Mouse (Mus musculus) hindbrain, postnatal 0 days (tissue): ENCODE measurements at regions not wholly inside any gene's neighbourhood (a gene's known extent, or its start where the extent isn't known, plus 50 kb on each side); places are given as distances from the start of the nearest gene placed in this dataset.
A peak's percentile ranks its signal among the peaks of the same experiment; 100 is the strongest.

Experiments
- ATAC-seq: fragments of 200-750 bp; cut with Nextera tagmentation; 2 replicates; pipeline ENCODE4 v1.8.0; 2017; ENCODE audit warnings: mild to moderate bottlenecking, moderate TSS enrichment, moderate library complexity
- DNase-seq: peaks from one replicate; pipeline ENCODE4 v3.0.0-alpha.2; 2015; ENCODE audit warnings: low spot score
- H3K27ac ChIP-seq: fragments of 300-500 bp; sonication (generic); 2 replicates; pipeline ENCODE4 v1.5.1; 2014; ENCODE audit warnings: mild to moderate bottlenecking
- H3K27me3 ChIP-seq: fragments of 300-500 bp; sonication (generic); 2 replicates; pipeline ENCODE4 v1.6.1; 2014; ENCODE audit warnings: low read length, mixed read lengths; ENCODE audit not compliant: insufficient read depth
- H3K36me3 ChIP-seq: fragments of 300-500 bp; sonication (generic); 2 replicates; pipeline ENCODE4 v1.6.1; 2014; ENCODE audit warnings: low read length, mixed read lengths; ENCODE audit not compliant: insufficient read depth
- H3K4me1 ChIP-seq: fragments of 300-500 bp; sonication (generic); 2 replicates; pipeline ENCODE4 v1.6.1; 2014; ENCODE audit warnings: antibody characterized with exemption, low read length, mixed read lengths; ENCODE audit not compliant: insufficient read depth
- H3K4me2 ChIP-seq: fragments of 300-500 bp; sonication (generic); 2 replicates; pipeline ENCODE4 v1.6.1; 2014; ENCODE audit warnings: low read depth, mild to moderate bottlenecking, low read length, moderate library complexity, mixed read lengths
- H3K4me3 ChIP-seq: fragments of 300-500 bp; sonication (generic); 2 replicates; pipeline ENCODE4 v1.5.1; 2014; ENCODE audit warnings: low read length
- H3K9ac ChIP-seq: fragments of 300-500 bp; sonication (generic); replicated peaks from 2 replicates; pipeline ENCODE4 v1.6.1; 2014; ENCODE audit warnings: mild to moderate bottlenecking, low read length, moderate library complexity, mixed read lengths
- H3K9me3 ChIP-seq: fragments of 300-500 bp; sonication (generic); 2 replicates; pipeline ENCODE4 v1.6.1; 2016; ENCODE audit warnings: low read length, mixed read lengths
- CTCF ChIP-seq: IDR thresholded peaks from 2 replicates; pipeline ENCODE4 v1.5.1; 2016; ENCODE audit warnings: antibody characterized with exemption, control low read depth, low read depth
- WGBS: fragments of 180-500 bp; shearing (Covaris S2); extraction: QIAGEN DNeasy Blood & Tissue Kit; methylation state at CpG from one replicate; pipeline ENCODE4 v1.1.7; 2014; 5-methylcytosine and 5-hydroxymethylcytosine counted together

DNA sequence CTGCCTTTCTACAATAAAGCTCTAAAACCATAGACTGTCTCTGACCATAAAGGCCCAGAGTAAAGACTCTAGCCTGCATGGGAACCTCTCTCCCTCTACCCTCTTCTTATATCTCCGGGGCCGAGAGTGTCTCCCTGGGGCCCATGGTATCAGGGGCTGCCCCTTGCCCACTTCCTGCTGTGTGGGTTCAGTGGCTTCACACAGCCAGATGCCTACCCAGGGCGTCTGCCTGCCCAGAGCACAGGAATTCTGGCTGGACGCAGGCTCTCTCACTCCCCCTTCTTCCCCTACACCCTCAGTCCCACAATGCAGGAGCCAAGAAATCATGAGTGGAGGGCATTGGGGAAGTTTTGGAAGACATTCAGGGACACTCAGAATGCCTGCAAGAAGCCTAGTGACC lies 150.8 kb downstream of the Bod1 start:
- WGBS: 80% methylated on average over 4 of the region's 4 CpGs
- Histone ChIP-seq H3K9ac (no peak overlapping the region), H3K4me2 (no peak overlapping the region), H3K36me3 (no peaks in the 10 kb centered on the region), H3K9me3 (no peaks in the 10 kb centered on the region), H3K27me3 (no peaks in the 10 kb centered on the region), H3K27ac (no peak overlapping the region), H3K4me3 (no peak overlapping the region), H3K4me1 (no peaks in the 10 kb centered on the region)
- DNase-seq: no peak
- TF ChIP-seq CTCF: no peak
- ATAC-seq: no peak

DNA sequence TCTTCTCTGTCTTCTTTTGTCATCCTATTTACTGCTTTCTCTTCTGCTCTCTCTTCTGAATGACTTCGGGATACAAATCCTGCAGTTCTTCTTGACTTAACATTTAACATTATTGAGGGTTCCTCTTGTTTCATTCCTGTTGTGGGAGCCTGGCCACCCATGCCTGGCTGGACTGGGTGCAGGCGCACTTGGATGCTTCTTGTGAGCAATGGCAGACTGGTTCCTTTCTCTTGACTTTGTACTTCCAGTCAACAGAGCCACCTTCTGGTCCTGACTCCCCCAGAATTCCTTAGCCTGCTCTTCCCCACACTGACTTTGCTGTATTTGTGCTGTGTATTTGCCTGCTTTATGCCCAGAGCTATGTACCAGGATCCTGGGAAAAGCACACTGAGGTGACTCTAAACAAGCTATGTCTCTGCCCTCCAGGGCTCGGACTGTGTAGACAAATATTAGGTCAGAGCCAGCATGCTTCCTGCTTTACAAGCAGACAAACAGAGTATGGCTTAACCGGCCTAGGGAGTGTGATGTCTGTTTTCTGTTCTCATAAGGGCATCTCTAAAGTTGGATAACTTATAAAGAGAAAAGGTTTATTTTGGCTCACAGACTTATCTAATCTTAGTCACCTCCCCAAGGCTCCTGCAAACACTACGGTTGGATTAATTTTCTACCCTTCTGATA lies 133.5 kb upstream of the Stc2 start:
- no peaks in the 10 kb centered on the region for H3K27me3 ChIP-seq
- no peaks in the 10 kb centered on the region for H3K9me3 ChIP-seq
- no peak overlapping the region for H3K4me2 ChIP-seq
- H3K27ac ChIP-seq: no peak overlapping the region
- no peaks in the 10 kb centered on the region for H3K4me1 ChIP-seq
- DNase-seq: no peak
- no peak for TF ChIP-seq CTCF
- H3K36me3 ChIP-seq: no peaks in the 10 kb centered on the region
- 81% methylated on average over 5 of the region's 5 CpGs for WGBS
- ATAC-seq: no peak
- H3K4me3 ChIP-seq: no peak overlapping the region
- no peak overlapping the region for H3K9ac ChIP-seq

DNA sequence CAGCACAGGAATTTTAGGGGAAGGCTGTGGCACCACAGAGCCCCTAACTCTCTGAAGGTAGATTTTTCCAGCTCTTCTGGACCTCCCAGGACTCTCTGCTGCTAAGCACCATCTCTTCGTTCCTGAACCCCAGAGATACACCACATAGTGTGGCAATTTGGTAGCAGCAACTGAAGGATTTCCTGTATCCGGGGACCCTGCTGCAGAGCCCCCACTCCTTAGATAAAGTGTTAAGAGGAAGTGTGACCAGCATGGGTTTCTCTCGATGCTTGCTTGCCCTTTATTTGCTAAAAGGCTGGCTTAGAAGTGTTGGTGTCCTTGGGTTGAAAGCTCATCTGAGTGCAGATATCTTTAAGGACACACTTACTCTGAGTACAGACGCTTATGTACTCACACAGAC lies 115.6 kb upstream of the Stc2 start:
- H3K4me2 ChIP-seq: no peak overlapping the region
- TF ChIP-seq CTCF: no peak
- WGBS: 79% methylated on average over 4 of the region's 4 CpGs

DNA sequence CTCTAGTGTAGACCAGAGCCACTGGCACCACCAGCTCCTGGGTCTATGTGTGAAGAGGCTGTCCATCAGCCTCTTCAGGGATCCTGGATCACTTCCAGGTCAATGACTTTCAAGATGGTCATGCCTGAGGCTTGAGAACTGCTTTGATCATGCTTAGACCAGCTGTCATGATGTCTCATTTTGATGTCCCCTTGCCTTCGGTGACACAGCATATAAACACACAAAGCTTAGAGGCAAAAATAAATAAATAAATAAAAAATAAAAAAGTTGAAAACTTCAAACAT lies 111.1 kb upstream of the Stc2 start:
- no peak for TF ChIP-seq CTCF
- no peak overlapping the region for H3K4me2 ChIP-seq
- no peaks in the 10 kb centered on the region for H3K36me3 ChIP-seq
- no peaks in the 10 kb centered on the region for H3K4me1 ChIP-seq
- H3K27ac ChIP-seq: no peak overlapping the region
- WGBS: 68% methylated on average over 1 of the region's 1 CpGs
- no peak overlapping the region for H3K9ac ChIP-seq
- no peaks in the 10 kb centered on the region for H3K9me3 ChIP-seq
- peak; percentile 38; the same call in 1 of the 2 replicates for ATAC-seq
- H3K4me3 ChIP-seq: no peak overlapping the region
- H3K27me3 ChIP-seq: no peaks in the 10 kb centered on the region
- no peak for DNase-seq

More for the DNA sequence above, 115.6 kb upstream of the Stc2 start:
- H3K9ac ChIP-seq: no peak overlapping the region
- ATAC-seq (no peak), DNase-seq (no peak)
- H3K27ac ChIP-seq: no peak overlapping the region
- H3K27me3 ChIP-seq: no peaks in the 10 kb centered on the region
- no peaks in the 10 kb centered on the region for H3K9me3 ChIP-seq
- no peak overlapping the region for H3K4me3 ChIP-seq
- H3K4me1 ChIP-seq: no peaks in the 10 kb centered on the region
- H3K36me3 ChIP-seq: no peaks in the 10 kb centered on the region

DNA sequence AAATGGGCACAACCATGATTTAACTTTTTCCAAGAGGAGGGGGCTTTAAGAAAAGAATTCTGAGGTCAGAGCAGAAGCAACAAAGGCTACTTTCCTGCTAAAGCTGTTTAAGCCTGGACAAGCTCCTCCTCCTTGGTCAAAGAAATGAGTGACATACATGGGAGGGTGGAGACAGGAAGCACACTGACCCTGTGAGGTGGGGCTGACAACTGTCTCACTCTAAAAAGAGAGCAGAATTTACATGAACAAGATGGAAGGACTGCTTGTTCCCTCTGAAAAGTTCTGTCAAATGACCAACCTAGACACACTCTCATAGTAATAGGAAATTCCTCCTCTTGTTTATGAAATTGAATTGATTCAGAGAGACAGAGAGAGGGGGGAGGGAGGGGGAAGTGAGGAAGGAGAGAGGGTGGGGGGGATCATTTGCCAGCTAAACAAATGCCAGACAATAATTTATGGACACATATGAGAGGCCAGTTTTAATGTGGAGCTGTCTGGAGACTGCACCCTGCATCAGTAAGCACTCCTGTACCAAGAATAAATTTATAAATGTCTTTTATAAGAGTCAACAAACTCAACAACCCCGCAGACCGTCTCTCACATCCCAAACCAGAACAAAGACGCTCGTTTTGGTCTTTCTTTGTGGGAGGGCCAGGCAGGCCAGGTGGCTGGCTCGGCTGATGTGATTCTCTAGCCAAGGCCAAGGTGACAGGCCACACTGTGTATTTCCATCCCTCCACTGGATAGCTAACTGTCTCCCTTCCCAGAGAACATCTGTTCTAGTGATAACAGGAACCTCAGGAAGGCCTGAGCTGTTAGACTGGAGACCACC lies 110.6 kb upstream of the Stc2 start:
- H3K27me3 ChIP-seq: no peaks in the 10 kb centered on the region
- peak; percentile 44; the same call in 1 of the 2 replicates for ATAC-seq
- WGBS: 62% methylated on average over 5 of the region's 5 CpGs
- no peak for DNase-seq
- H3K4me3 ChIP-seq: no peak overlapping the region
- no peak overlapping the region for H3K9ac ChIP-seq
- H3K27ac ChIP-seq: no peak overlapping the region
- no peaks in the 10 kb centered on the region for H3K36me3 ChIP-seq
- no peaks in the 10 kb centered on the region for H3K9me3 ChIP-seq
- no peak for TF ChIP-seq CTCF
- no peak overlapping the region for H3K4me2 ChIP-seq
- no peaks in the 10 kb centered on the region for H3K4me1 ChIP-seq

DNA sequence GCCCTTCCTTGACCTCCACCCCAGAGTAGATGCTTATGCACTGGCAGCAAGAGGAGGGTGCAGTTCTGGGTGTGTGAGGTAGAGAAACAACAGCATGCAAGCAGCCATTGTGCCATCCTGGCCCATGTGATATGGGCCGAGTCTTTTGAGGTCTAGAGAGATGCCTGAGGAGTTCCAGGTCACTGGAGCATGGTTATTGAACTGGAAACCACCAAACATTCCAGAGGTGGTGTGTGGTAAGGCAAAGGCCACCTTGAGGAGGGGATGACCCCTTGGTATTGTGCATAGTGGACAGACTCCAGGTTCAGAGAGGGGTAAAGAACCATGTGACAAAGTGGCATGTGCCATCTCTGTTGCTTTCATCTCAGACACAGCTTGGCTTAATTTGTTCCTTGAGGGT lies 107.9 kb upstream of the Stc2 start:
- no peak for ATAC-seq
- H3K9ac ChIP-seq: no peak overlapping the region
- no peak for DNase-seq
- no peak overlapping the region for H3K4me2 ChIP-seq
- no peak overlapping the region for H3K4me3 ChIP-seq
- no peaks in the 10 kb centered on the region for H3K36me3 ChIP-seq
- H3K27me3 ChIP-seq: no peaks in the 10 kb centered on the region
- TF ChIP-seq CTCF: no peak
- H3K9me3 ChIP-seq: no peaks in the 10 kb centered on the region
- no peak overlapping the region for H3K27ac ChIP-seq
- 59% methylated on average over 1 of the region's 1 CpGs for WGBS
- H3K4me1 ChIP-seq: no peaks in the 10 kb centered on the region

DNA sequence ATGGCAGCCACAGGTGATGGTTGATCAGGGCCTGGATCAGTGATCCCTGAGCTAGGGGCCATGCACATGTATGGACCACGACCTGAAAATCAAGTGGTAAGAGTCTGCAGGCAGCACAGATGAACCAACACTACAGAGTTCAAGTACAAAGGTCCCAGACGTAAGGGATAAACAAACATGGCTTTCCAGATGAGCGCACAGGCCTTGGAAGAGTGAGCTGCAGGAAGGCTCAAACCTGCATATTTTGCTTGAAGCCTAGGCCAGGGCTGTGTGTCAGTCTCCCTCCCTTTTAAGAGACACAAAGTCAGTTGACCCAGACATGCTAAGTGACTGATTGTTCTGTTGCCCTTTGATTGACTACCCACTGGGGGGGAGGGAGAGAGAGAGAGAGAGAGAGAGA lies 107.2 kb upstream of the Stc2 start:
- WGBS: 53% methylated on average over 3 of the region's 3 CpGs
- Histone ChIP-seq H3K27me3 (no peaks in the 10 kb centered on the region), H3K27ac (no peak overlapping the region), H3K4me3 (no peak overlapping the region), H3K9ac (no peak overlapping the region), H3K4me2 (no peak overlapping the region), H3K4me1 (no peaks in the 10 kb centered on the region), H3K9me3 (no peaks in the 10 kb centered on the region), H3K36me3 (no peaks in the 10 kb centered on the region)
- no peak for TF ChIP-seq CTCF
- ATAC-seq (no peak), DNase-seq (no peak)
